Mouse (Mus musculus): ENCODE measurements around the gene Smg7. TPM values are rescaled to one million over a fixed set of nuclear protein-coding genes. Genes with fewer than 3 reads are reported as not detected.

Gene Smg7
- polyA plus RNA-seq (2012; rRNA removed) = 37.7 and 39.9 TPM in 2 replicates

DNA sequence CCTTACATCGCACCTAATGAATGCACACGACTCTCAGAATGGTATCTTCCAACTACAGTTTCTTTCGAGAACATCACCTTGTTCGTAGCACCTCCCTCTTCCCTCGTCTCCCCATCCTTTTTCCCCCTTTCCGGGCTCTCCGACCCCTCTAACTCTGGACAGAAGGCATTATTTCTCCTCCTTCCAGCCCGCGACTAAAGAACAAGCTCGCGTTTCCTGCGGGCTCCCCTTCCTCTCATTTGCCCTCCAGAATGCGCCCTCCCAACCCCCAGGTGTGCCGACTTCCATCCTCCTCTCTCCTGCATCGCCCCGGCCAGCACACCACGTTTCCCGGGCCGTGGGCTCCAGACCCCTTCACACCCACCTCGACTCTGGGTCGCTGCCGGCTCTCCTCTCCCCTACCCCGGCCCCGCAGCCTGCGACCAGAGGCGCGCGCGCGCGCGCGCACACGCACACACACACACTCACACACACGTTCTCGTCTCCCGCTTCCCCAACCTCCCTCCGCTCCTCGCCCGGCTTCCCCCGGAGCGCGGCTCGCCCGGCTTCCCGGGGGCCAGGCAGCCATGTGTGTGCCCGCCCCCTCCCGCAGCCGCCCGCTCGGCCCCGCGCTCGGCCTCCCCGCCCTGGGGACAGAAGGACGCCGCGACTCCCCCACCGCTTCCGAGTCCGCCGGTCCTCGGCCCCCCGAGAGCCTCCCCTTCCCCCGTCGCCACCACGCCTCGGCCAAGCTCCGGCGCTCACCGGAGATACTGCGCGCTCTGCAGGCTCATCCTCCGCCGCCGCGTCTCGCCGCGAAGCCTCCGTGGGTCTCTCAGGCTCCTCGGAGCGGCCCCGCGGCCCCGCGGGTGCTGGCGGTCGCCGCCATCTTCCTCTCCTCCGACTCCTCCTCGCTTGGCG, at the start of gene Smg7:
Gene Smg7 (minus strand): TSS at position 882 of the 900 bp plus-strand sequence.

GRCm38 (mm10) chr1:152799897-152800296, 102.5 kb downstream of the Smg7 start, which contains the start of gene Ncf2:
Ncf2 (plus strand) TSS chr1:152800194.

Other genes with a start within 250 kb of the Smg7 start
- gene Apobec4, start 152.1 kb downstream of the Smg7 start, polyA plus RNA-seq (2012; rRNA removed) = 0.11 and 0.18 TPM in 2 replicates
- gene Rgl1, start 136.3 kb downstream of the Smg7 start, polyA plus RNA-seq (2012; rRNA removed) = 16.6 and 18.9 TPM in 2 replicates
- 240 and 249 TPM in 2 replicates for gene Arpc5, start 136.1 kb downstream of the Smg7 start, polyA plus RNA-seq (2012; rRNA removed)
- gene Ncf2, start 102.5 kb downstream of the Smg7 start, polyA plus RNA-seq (2012; rRNA removed) = 1.7 and 2.5 TPM in 2 replicates
- gene Nmnat2, start 52.3 kb upstream of the Smg7 start, polyA plus RNA-seq (2012; rRNA removed) = 67.4 and 80.5 TPM in 2 replicates